Mouse (Mus musculus) hindbrain, postnatal 0 days (tissue): Measurements from ENCODE around the gene Phrf1. TPM values are rescaled to one million over a fixed set of nuclear protein-coding genes. Genes with fewer than 3 reads are reported as not detected.

Experiments
- ATAC-seq: fragments of 200-750 bp; cut with Nextera tagmentation; 2 replicates; pipeline ENCODE4 v1.8.0; 2017; ENCODE audit warnings: mild to moderate bottlenecking, moderate TSS enrichment, moderate library complexity
- DNase-seq: peaks from one replicate; pipeline ENCODE4 v3.0.0-alpha.2; 2015; ENCODE audit warnings: low spot score
- H3K27ac ChIP-seq: fragments of 300-500 bp; sonication (generic); 2 replicates; pipeline ENCODE4 v1.5.1; 2014; ENCODE audit warnings: mild to moderate bottlenecking
- H3K27me3 ChIP-seq: fragments of 300-500 bp; sonication (generic); 2 replicates; pipeline ENCODE4 v1.6.1; 2014; ENCODE audit warnings: low read length, mixed read lengths; ENCODE audit not compliant: insufficient read depth
- H3K36me3 ChIP-seq: fragments of 300-500 bp; sonication (generic); 2 replicates; pipeline ENCODE4 v1.6.1; 2014; ENCODE audit warnings: low read length, mixed read lengths; ENCODE audit not compliant: insufficient read depth
- H3K4me1 ChIP-seq: fragments of 300-500 bp; sonication (generic); 2 replicates; pipeline ENCODE4 v1.6.1; 2014; ENCODE audit warnings: antibody characterized with exemption, low read length, mixed read lengths; ENCODE audit not compliant: insufficient read depth
- H3K4me2 ChIP-seq: fragments of 300-500 bp; sonication (generic); 2 replicates; pipeline ENCODE4 v1.6.1; 2014; ENCODE audit warnings: low read depth, mild to moderate bottlenecking, low read length, moderate library complexity, mixed read lengths
- H3K4me3 ChIP-seq: fragments of 300-500 bp; sonication (generic); 2 replicates; pipeline ENCODE4 v1.5.1; 2014; ENCODE audit warnings: low read length
- H3K9ac ChIP-seq: fragments of 300-500 bp; sonication (generic); replicated peaks from 2 replicates; pipeline ENCODE4 v1.6.1; 2014; ENCODE audit warnings: mild to moderate bottlenecking, low read length, moderate library complexity, mixed read lengths
- H3K9me3 ChIP-seq: fragments of 300-500 bp; sonication (generic); 2 replicates; pipeline ENCODE4 v1.6.1; 2016; ENCODE audit warnings: low read length, mixed read lengths
- CTCF ChIP-seq: IDR thresholded peaks from 2 replicates; pipeline ENCODE4 v1.5.1; 2016; ENCODE audit warnings: antibody characterized with exemption, control low read depth, low read depth
- WGBS: fragments of 180-500 bp; shearing (Covaris S2); extraction: QIAGEN DNeasy Blood & Tissue Kit; methylation state at CpG from one replicate; pipeline ENCODE4 v1.1.7; 2014; 5-methylcytosine and 5-hydroxymethylcytosine counted together
- polyA plus RNA-seq: library from polyadenylated mRNA; unstranded; fragments of >200 nt; fragmentation: Nextera tagmentation; extraction: Ambion mirVana; gene quantifications from 2 replicates; pipeline ENCODE4 v1.2.1, GENCODE M21; 2015
- total RNA-seq: library from RNA; depleted of rRNA; stranded (reverse); fragments of >200 nt; gene quantifications from 2 replicates; pipeline ENCODE4 v1.2.3, GENCODE M21; 2014

The Phrf1 gene
- total and polyA plus RNA-seq, 2 experiments from 2014 or later, result 38.0 to 56.4 TPM

DNA sequence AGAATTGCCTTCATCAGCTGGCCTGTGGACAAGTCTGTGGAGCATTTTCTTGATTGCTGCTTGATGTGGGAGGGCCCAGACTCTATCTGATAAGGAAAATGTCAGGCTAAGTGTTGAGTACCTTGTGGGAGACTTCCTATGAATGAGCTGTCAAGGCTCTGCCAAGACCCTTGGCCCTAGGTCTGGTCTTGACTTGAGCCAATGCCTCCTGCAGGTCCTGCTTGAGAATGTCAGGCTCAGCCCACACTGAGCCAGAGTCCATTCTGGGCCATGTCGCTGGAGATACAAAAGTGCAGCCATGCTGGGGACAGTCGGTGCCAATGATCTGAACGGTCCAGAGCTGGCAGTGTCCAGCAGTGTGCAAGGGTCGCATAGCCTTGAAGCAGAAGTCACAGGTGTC is 54.2 kb downstream of the Phrf1 start:
- no peak overlapping the region for H3K9ac ChIP-seq
- H3K4me3 ChIP-seq, result no peak overlapping the region
- no peak for DNase-seq
- H3K9me3 ChIP-seq, result no peaks in the 10 kb centered on the region
- H3K4me1 ChIP-seq, result peaks cover 8% of the 10 kb centered on the region; the same call in 1 of the 2 replicates
- no peak overlapping the region for H3K4me2 ChIP-seq
- TF ChIP-seq CTCF, result no peak
- 83% methylated on average over 4 of the region's 4 CpGs for WGBS
- no peaks in the 10 kb centered on the region for H3K27me3 ChIP-seq
- H3K36me3 ChIP-seq, result no peaks in the 10 kb centered on the region
- no peak for ATAC-seq
- H3K27ac ChIP-seq, result no peak overlapping the region

DNA sequence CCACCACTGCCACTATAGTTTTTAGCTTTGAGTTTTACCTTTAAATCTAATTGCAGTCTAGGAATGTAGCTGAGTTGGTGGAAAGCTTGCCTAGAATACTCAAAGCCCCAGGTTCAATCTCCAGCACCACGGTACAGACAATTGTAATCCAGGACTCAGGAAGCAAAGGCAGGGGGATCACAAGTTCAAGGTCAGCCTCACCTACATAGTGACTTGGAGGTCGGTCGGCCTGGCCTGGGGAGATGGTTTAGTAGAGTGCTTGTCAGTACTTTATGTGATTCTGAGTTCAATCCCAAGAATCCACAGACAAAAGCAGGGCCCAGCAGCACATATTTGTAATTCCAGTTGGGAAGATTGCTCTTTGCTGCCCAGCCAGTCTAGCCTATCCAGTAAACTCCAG is 59.5 kb downstream of the Phrf1 start:
- ATAC-seq, result no peak
- no peak for TF ChIP-seq CTCF

DNA sequence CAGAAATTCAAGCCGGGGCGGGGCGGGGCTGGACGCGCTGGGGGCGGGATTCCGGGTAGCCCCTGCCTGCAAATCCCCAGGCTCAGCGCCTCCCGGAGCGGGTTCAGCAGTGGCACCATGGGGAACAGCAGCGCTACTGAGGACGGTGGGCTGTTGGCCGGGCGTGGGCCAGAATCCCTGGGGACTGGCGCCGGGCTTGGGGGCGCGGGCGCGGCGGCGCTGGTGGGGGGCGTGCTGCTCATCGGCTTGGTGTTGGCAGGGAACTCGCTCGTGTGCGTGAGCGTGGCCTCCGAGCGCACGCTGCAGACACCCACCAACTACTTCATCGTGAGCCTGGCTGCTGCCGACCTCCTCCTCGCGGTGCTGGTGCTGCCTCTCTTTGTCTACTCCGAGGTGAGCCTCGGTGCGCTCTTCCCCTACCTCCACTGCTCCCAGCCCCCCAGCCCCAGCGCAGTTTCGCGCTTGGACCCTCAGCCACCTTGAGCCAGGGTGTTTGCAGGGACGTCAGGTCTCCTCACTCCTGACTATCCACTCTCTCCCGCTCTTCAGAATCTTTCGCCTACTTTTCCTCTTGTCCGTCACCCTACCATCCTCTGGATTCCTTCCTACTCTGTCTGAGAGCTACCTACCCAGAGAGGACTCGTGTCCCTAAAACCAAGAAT is 63.5 kb downstream of the Phrf1 start, which contains the start of gene Drd4:
Drd4 (plus strand) TSS at position 86 of the 662 bp plus-strand sequence.
- DNase-seq (peak; percentile 36), ATAC-seq (peak; percentile 59; the same call in 1 of the 2 replicates)
- H3K36me3 ChIP-seq, result no peaks in the 10 kb centered on the region
- peak within 1 kb of the TSS; percentile 51 for H3K4me3 ChIP-seq
- no peaks in the 10 kb centered on the region for H3K9me3 ChIP-seq
- H3K4me1 ChIP-seq, result peaks cover 7% of the 10 kb centered on the region
- peaks cover 31% of the 10 kb centered on the region for H3K27me3 ChIP-seq
- WGBS, result 3% methylated on average over 46 of the region's 46 CpGs
- no peak within 1 kb of the TSS for H3K27ac ChIP-seq
- TF ChIP-seq CTCF, result no peak
- peak within 1 kb of the TSS; percentile 57 for H3K9ac ChIP-seq
- peak within 1 kb of the TSS; percentile 92 for H3K4me2 ChIP-seq

More for the DNA sequence above, 59.5 kb downstream of the Phrf1 start:
- Histone ChIP-seq H3K4me1 (no peaks in the 10 kb centered on the region), H3K4me2 (no peak overlapping the region), H3K27ac (no peak overlapping the region), H3K36me3 (no peaks in the 10 kb centered on the region), H3K4me3 (no peak overlapping the region), H3K27me3 (peaks cover 8% of the 10 kb centered on the region), H3K9me3 (no peaks in the 10 kb centered on the region), H3K9ac (no peak overlapping the region)
- DNase-seq, result no peak
- 89% methylated on average over 3 of the region's 3 CpGs for whole genome bisulfite sequencing

DNA sequence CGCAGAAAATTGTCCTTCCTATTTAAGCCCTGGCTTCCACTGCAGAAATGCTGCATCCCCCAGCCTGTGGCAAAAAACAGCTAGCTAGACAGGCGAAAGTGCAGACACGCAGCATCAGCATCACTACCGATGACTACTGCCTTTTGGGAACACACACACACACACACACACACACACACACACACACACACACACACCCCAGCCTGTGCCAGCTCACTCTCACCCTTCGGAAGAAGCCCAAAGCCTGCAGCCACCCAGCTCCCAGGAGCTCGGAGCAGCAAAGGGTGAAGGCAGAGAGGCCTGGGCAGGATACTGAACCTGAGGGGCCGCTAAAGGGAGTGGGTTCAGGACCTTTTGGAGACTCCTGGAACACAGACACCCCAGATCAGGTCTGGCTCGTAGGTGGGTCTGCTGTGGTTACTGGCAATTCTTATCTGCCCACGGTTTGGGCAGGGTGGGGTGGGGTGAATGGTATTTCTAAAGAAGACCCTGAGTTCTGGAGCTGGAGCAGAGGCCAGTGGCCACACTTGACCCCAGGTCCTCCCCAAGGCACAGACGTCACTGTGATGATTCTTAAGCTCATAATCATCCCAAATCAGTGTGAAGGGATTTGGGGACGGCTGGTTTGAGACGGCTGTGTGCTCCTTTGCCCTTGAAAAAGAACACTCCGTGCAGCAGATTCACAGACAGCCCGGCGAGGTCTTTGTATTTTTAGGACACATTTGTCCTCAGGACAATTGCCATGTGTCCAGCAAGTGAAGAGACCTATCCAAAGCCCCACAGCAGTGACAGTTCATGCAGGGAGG is 64.2 kb downstream of the Phrf1 start:
- 0 out of 2 replicates have a peak overlapping the region, but pooled peaks have one; percentile 57 for H3K9ac ChIP-seq
- peak; percentile 15 for DNase-seq
- WGBS, result 37% methylated on average over 15 of the region's 15 CpGs
- peaks cover 31% of the 10 kb centered on the region for H3K27me3 ChIP-seq
- ATAC-seq, result no peak
- peaks cover 7% of the 10 kb centered on the region for H3K4me1 ChIP-seq
- no peaks in the 10 kb centered on the region for H3K9me3 ChIP-seq
- H3K4me3 ChIP-seq, result peak overlapping the region; percentile 51
- TF ChIP-seq CTCF, result no peak
- H3K27ac ChIP-seq, result no peak overlapping the region
- peak overlapping the region; percentile 92 for H3K4me2 ChIP-seq
- no peaks in the 10 kb centered on the region for H3K36me3 ChIP-seq

DNA sequence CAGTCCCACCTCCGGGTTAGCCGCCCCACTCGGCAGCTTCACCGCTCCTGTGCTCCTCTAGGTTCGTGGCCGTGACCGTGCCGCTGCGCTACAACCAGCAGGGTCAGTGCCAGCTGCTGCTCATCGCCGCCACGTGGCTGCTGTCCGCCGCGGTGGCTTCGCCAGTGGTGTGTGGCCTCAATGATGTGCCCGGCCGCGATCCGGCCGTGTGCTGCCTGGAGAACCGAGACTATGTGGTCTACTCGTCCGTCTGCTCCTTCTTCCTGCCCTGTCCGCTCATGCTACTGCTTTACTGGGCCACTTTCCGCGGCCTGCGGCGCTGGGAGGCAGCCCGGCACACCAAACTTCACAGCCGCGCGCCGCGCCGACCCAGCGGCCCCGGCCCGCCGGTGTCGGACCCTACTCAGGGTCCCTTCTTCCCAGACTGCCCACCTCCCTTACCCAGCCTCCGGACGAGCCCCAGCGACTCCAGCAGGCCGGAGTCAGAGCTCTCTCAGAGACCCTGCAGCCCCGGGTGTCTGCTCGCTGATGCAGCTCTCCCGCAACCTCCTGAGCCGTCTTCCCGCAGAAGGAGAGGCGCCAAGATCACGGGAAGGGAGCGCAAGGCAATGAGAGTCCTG is 65.4 kb downstream of the Phrf1 start:
- WGBS, result under 1% methylated on average over 53 of the region's 53 CpGs
- H3K27ac ChIP-seq, result no peak overlapping the region
- no peaks in the 10 kb centered on the region for H3K36me3 ChIP-seq
- H3K9me3 ChIP-seq, result no peaks in the 10 kb centered on the region
- H3K4me1 ChIP-seq, result peaks cover 7% of the 10 kb centered on the region
- peak overlapping the region; percentile 35 for H3K4me3 ChIP-seq
- peak overlapping the region; percentile 21; the same call in 1 of the 2 replicates for H3K9ac ChIP-seq
- H3K4me2 ChIP-seq, result peak overlapping the region; percentile 65
- DNase-seq, result peak; percentile 57
- ATAC-seq, result peak; percentile 33; the same call in 1 of the 2 replicates
- peak; percentile 38 for TF ChIP-seq CTCF
- H3K27me3 ChIP-seq, result peaks cover 31% of the 10 kb centered on the region

DNA sequence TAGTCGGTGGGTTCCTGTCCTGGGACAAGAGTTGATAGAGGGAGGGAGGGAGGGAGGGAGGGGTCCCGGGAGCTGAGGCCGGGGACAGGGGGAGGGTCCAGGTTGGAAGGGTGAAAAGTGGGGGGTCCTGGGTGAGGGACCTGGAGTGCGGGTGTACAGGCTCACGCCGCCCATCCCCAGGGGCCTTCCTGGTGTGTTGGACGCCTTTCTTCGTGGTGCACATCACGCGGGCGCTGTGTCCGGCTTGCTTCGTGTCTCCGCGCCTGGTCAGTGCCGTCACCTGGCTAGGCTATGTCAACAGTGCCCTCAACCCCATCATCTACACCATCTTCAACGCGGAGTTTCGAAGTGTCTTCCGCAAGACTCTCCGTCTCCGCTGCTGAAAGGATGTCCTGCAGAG is 65.9 kb downstream of the Phrf1 start:
- H3K27me3 ChIP-seq, result peaks cover 31% of the 10 kb centered on the region
- no peaks in the 10 kb centered on the region for H3K9me3 ChIP-seq
- H3K4me1 ChIP-seq, result peaks cover 7% of the 10 kb centered on the region
- ATAC-seq, result no peak
- H3K4me2 ChIP-seq, result peak overlapping the region; percentile 65
- 7% methylated on average over 22 of the region's 22 CpGs for WGBS
- no peak overlapping the region for H3K27ac ChIP-seq
- peak overlapping the region; percentile 35 for H3K4me3 ChIP-seq
- H3K9ac ChIP-seq, result no peak overlapping the region
- DNase-seq, result no peak
- TF ChIP-seq CTCF, result no peak
- no peaks in the 10 kb centered on the region for H3K36me3 ChIP-seq
